Mouse (Mus musculus): ENCODE measurements around the gene Zfp819. TPM values are rescaled to one million over a fixed set of nuclear protein-coding genes. Genes with fewer than 3 reads are reported as not detected.
"Not testable (repeated sequence)": the region's sequence is repeated elsewhere in the genome, so short reads cannot be mapped to it uniquely, and the experiment has no call there.

Zfp819 gene
- total and polyA plus RNA-seq, 2 experiments from 2014 or later: 0.49 to 1.3 TPM

DNA sequence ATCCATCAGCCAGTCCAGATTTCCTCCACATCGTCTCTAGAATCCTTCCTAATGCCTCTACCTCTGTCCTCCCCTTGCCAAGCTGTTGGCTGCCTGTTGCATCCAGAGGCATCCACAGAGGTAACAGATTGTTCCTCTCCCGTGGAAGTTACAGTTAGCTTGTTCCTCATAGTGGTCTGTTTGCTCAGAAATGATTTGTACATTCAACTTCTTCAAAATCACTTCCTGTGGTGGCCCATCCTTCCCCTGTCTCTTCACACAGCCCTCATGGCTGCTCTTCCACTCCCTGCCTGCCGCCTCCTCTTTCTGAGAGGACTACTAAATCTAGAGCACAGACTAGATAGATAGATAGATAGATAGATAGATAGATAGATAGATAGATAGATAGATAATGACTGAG is 47.5 kb downstream of the Zfp819 start:
- no peak for TF ChIP-seq CTCF (IDR thresholded peaks at IDR 0.05)
- H3K4me1 ChIP-seq (ENCODE audit: insufficient read depth, low read length): no peaks in the 10 kb centered on the region
- 0 out of 2 replicates have a peak, but pooled peaks cover 3% of the 10 kb centered on the region for H3K9me3 ChIP-seq (ENCODE audit: low read length)
- DNase-seq (ENCODE audit: low spot score) (no peak), ATAC-seq (ENCODE audit: low FRiP score) (no peak)
- no peak overlapping the region for H3K4me3 ChIP-seq (ENCODE audit: low read depth, low read length)
- no peaks in the 10 kb centered on the region for H3K36me3 ChIP-seq (ENCODE audit: insufficient read depth, low read length)
- H3K27me3 ChIP-seq (ENCODE audit: insufficient read depth, low read length): no peaks in the 10 kb centered on the region
- H3K4me2 ChIP-seq (ENCODE audit: low read depth, low read length, poor library complexity, severe bottlenecking): no peak overlapping the region
- WGBS: 81% methylated on average over 3 of the region's 3 CpGs
- H3K9ac ChIP-seq (replicated peaks; ENCODE audit: low read length, poor library complexity, severe bottlenecking): no peak overlapping the region
- no peak overlapping the region for H3K27ac ChIP-seq (ENCODE audit: low read depth, low read length)

DNA sequence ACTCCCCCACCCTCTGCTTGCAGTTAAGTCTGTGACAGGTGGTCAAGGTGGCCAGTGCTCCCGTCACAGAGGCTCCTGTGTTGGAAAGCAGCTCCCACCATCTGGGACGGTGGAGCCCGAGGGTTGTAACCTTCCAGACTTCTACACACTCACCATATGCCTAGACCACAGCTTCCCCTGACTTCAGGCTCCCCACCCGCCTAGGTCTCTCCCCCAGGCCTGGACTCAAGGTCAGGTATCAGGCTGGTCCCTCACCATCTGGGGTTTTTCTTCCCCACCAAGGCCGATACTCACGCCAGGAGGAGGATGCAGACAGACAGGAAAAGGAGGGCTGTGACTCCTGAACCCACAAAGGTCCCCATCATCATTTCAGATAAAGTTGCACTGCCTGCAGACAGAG is 49.3 kb downstream of the Zfp819 start:
- Histone ChIP-seq H3K4me2 (ENCODE audit: low read depth, low read length, poor library complexity, severe bottlenecking) (no peak overlapping the region), H3K27ac (ENCODE audit: low read depth, low read length) (no peak overlapping the region), H3K4me3 (ENCODE audit: low read depth, low read length) (no peak overlapping the region), H3K27me3 (ENCODE audit: insufficient read depth, low read length) (no peaks in the 10 kb centered on the region), H3K36me3 (ENCODE audit: insufficient read depth, low read length) (no peaks in the 10 kb centered on the region), H3K9ac (replicated peaks; ENCODE audit: low read length, poor library complexity, severe bottlenecking) (no peak overlapping the region), H3K9me3 (ENCODE audit: low read length) (0 out of 2 replicates have a peak, but pooled peaks cover 3% of the 10 kb centered on the region), H3K4me1 (ENCODE audit: insufficient read depth, low read length) (no peaks in the 10 kb centered on the region)
- TF ChIP-seq CTCF (IDR thresholded peaks at IDR 0.05): no peak
- no peak for ATAC-seq (ENCODE audit: low FRiP score)
- no peak for DNase-seq (ENCODE audit: low spot score)
- 76% methylated on average over 6 of the region's 6 CpGs for WGBS

DNA sequence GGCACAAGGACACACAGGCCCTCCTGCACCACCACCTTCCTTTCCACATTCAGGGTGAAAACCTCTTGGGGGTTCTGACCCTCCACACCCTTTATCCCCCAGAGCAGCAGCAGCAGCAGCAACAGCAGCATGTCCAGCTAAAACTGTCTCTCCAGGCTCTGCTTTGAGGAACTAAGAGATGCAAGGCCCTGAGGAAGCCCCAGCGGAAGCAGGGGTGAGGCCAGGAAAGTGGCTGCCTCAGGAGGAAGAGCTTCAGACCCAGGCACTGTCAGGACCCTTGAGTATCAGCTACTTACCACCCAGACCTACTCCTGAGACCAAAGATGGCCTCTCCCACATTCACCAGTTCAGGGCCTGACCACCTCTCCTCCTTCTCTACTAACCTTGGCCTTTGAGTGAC is 53.0 kb downstream of the Zfp819 start, which contains the start of gene Siglece:
TSS of gene Siglece (minus strand) at position 160 of the 400 bp plus-strand sequence.
- no peak within 1 kb of the TSS for H3K4me2 ChIP-seq (ENCODE audit: low read depth, low read length, poor library complexity, severe bottlenecking)
- H3K4me1 ChIP-seq (ENCODE audit: insufficient read depth, low read length): no peaks in the 10 kb centered on the region
- 50% methylated on average over 1 of the region's 1 CpGs for WGBS
- no peak within 1 kb of the TSS for H3K27ac ChIP-seq (ENCODE audit: low read depth, low read length)
- ATAC-seq (ENCODE audit: low FRiP score) (no peak), DNase-seq (ENCODE audit: low spot score) (no peak)
- no peak within 1 kb of the TSS for H3K9ac ChIP-seq (replicated peaks; ENCODE audit: low read length, poor library complexity, severe bottlenecking)
- no peaks in the 10 kb centered on the region for H3K9me3 ChIP-seq (ENCODE audit: low read length)
- H3K4me3 ChIP-seq (ENCODE audit: low read depth, low read length): no peak within 1 kb of the TSS
- H3K36me3 ChIP-seq (ENCODE audit: insufficient read depth, low read length): no peaks in the 10 kb centered on the region
- H3K27me3 ChIP-seq (ENCODE audit: insufficient read depth, low read length): no peaks in the 10 kb centered on the region
- TF ChIP-seq CTCF (IDR thresholded peaks at IDR 0.05): no peak

DNA sequence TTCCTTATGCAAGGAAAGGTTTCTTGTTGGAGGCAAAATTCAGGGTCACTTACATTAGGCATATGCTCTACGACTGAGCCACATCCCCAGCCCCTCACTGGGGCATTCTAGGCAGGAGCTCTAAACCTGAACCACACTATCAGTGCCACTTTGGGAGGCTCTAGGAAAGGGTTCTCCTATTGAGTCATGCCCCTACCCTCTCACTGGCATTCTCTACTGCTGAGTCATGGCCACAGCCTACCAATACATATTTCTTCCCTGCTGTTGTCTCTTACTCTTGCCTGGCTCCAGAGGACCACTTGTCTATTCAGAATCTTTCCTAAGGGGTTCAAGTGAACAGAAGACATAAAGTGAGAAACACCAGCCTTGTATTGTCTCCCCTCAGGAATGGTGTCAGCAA is 55.8 kb downstream of the Zfp819 start:
- Histone ChIP-seq H3K9me3 (ENCODE audit: low read length) (no peaks in the 10 kb centered on the region), H3K27ac (ENCODE audit: low read depth, low read length) (no peak overlapping the region), H3K36me3 (ENCODE audit: insufficient read depth, low read length) (no peaks in the 10 kb centered on the region), H3K4me2 (ENCODE audit: low read depth, low read length, poor library complexity, severe bottlenecking) (no peak overlapping the region), H3K4me3 (ENCODE audit: low read depth, low read length) (no peak overlapping the region), H3K27me3 (ENCODE audit: insufficient read depth, low read length) (no peaks in the 10 kb centered on the region), H3K9ac (replicated peaks; ENCODE audit: low read length, poor library complexity, severe bottlenecking) (no peak overlapping the region), H3K4me1 (ENCODE audit: insufficient read depth, low read length) (no peaks in the 10 kb centered on the region)
- 91% methylated on average over 1 of the region's 1 CpGs for WGBS
- ATAC-seq (ENCODE audit: low FRiP score) (no peak), DNase-seq (ENCODE audit: low spot score) (no peak)
- no peak for TF ChIP-seq CTCF (IDR thresholded peaks at IDR 0.05)

DNA sequence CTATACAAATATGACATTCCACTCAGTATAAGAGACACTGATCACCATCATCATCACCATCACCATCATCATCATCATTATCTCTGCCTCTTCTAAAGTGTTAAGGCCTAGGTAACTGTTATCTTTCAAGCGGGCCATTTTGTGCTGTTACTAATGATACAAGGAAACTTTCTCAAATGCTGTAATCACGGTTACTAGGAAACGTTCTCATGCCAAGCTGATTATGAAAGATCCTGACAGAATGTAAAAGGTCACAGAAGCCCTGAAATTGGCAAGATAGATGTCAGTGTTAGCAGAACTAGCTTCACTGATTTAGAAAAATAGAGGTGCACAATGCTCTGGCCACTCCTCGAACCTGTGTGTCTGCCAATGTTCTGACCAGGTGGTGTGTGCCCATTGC is 60.3 kb downstream of the Zfp819 start:
- not testable (repeated sequence) for ATAC-seq (ENCODE audit: low FRiP score); H3K4me3 ChIP-seq (ENCODE audit: low read depth, low read length); H3K4me2 ChIP-seq (ENCODE audit: low read depth, low read length, poor library complexity, severe bottlenecking); H3K27ac ChIP-seq (ENCODE audit: low read depth, low read length); H3K36me3 ChIP-seq (ENCODE audit: insufficient read depth, low read length); H3K4me1 ChIP-seq (ENCODE audit: insufficient read depth, low read length); H3K9me3 ChIP-seq (ENCODE audit: low read length); H3K27me3 ChIP-seq (ENCODE audit: insufficient read depth, low read length); DNase-seq (ENCODE audit: low spot score); H3K9ac ChIP-seq (replicated peaks; ENCODE audit: low read length, poor library complexity, severe bottlenecking)
- WGBS: 96% methylated on average over 4 of the region's 4 CpGs

Other genes starting within 250 kb of the Zfp819 start
- 0.05 TPM in 1 of 2 replicates, not detected in the other for gene Siglecg, start 199.0 kb upstream of the Zfp819 start, total RNA-seq (2014; rRNA removed)
- gene Siglecg, start 199.0 kb upstream of the Zfp819 start, polyA plus RNA-seq (2015; fragmentation: Nextera tagmentation; extraction: Ambion mirVana): not detected in 2 replicates
- gene Lim2, start 179.5 kb upstream of the Zfp819 start, total RNA-seq (2014; rRNA removed): not detected in 2 replicates
- gene Lim2, start 179.5 kb upstream of the Zfp819 start, polyA plus RNA-seq (2015; fragmentation: Nextera tagmentation; extraction: Ambion mirVana): not detected in 2 replicates
- not detected in 2 replicates for gene Nkg7, start 170.1 kb upstream of the Zfp819 start, total RNA-seq (2014; rRNA removed)
- 0.32 TPM in 1 of 2 replicates, not detected in the other for gene Nkg7, start 170.1 kb upstream of the Zfp819 start, polyA plus RNA-seq (2015; fragmentation: Nextera tagmentation; extraction: Ambion mirVana)
- gene Cldnd2, start 166.4 kb upstream of the Zfp819 start, total RNA-seq (2014; rRNA removed): not detected in 2 replicates
- not detected in 2 replicates for gene Cldnd2, start 166.4 kb upstream of the Zfp819 start, polyA plus RNA-seq (2015; fragmentation: Nextera tagmentation; extraction: Ambion mirVana)
- gene Etfb, start 163.1 kb upstream of the Zfp819 start, total RNA-seq (2014; rRNA removed): 27.0 and 28.6 TPM in 2 replicates
- gene Etfb, start 163.1 kb upstream of the Zfp819 start, polyA plus RNA-seq (2015; fragmentation: Nextera tagmentation; extraction: Ambion mirVana): 94.0 and 97.8 TPM in 2 replicates
- 1.7 and 6.6 TPM in 2 replicates for gene Gm45233, start 163.0 kb upstream of the Zfp819 start, total RNA-seq (2014; rRNA removed)
- 0.44 and 0.71 TPM in 2 replicates for gene Gm45233, start 163.0 kb upstream of the Zfp819 start, polyA plus RNA-seq (2015; fragmentation: Nextera tagmentation; extraction: Ambion mirVana)
- gene Vsig10l, start 144.0 kb upstream of the Zfp819 start, total RNA-seq (2014; rRNA removed): 25.8 and 40.2 TPM in 2 replicates
- 29.0 and 29.7 TPM in 2 replicates for gene Vsig10l, start 144.0 kb upstream of the Zfp819 start, polyA plus RNA-seq (2015; fragmentation: Nextera tagmentation; extraction: Ambion mirVana)
- 54.7 and 72.4 TPM in 2 replicates for gene Iglon5, start 117.1 kb upstream of the Zfp819 start, total RNA-seq (2014; rRNA removed)
- gene Iglon5, start 117.1 kb upstream of the Zfp819 start, polyA plus RNA-seq (2015; fragmentation: Nextera tagmentation; extraction: Ambion mirVana): 7.8 and 7.9 TPM in 2 replicates
- not detected in 2 replicates for gene 4931406B18Rik, start 101.2 kb upstream of the Zfp819 start, total RNA-seq (2014; rRNA removed)
- gene 4931406B18Rik, start 101.2 kb upstream of the Zfp819 start, polyA plus RNA-seq (2015; fragmentation: Nextera tagmentation; extraction: Ambion mirVana): not detected in 2 replicates
- 1.5 TPM in 2 replicates for gene Cd33, start 62.7 kb upstream of the Zfp819 start, total RNA-seq (2014; rRNA removed)
- gene Cd33, start 62.7 kb upstream of the Zfp819 start, polyA plus RNA-seq (2015; fragmentation: Nextera tagmentation; extraction: Ambion mirVana): 1.4 and 2.1 TPM in 2 replicates
- gene Zfp658, start 44.9 kb upstream of the Zfp819 start, total RNA-seq (2014; rRNA removed): 9.4 and 13.0 TPM in 2 replicates
- gene Zfp658, start 44.9 kb upstream of the Zfp819 start, polyA plus RNA-seq (2015; fragmentation: Nextera tagmentation; extraction: Ambion mirVana): 2.4 and 3.1 TPM in 2 replicates
- gene Zfp719, start 27.6 kb upstream of the Zfp819 start, total RNA-seq (2014; rRNA removed): 13.9 and 15.5 TPM in 2 replicates
- 4.9 and 5.5 TPM in 2 replicates for gene Zfp719, start 27.6 kb upstream of the Zfp819 start, polyA plus RNA-seq (2015; fragmentation: Nextera tagmentation; extraction: Ambion mirVana)
- gene Ceacam18, start 27.5 kb downstream of the Zfp819 start, total RNA-seq (2014; rRNA removed): not detected in 2 replicates
- not detected in 2 replicates for gene Ceacam18, start 27.5 kb downstream of the Zfp819 start, polyA plus RNA-seq (2015; fragmentation: Nextera tagmentation; extraction: Ambion mirVana)
- gene Siglece, start 53.0 kb downstream of the Zfp819 start, total RNA-seq (2014; rRNA removed): not detected in 2 replicates
- gene Siglece, start 53.0 kb downstream of the Zfp819 start, polyA plus RNA-seq (2015; fragmentation: Nextera tagmentation; extraction: Ambion mirVana): 0.43 TPM in 1 of 2 replicates, not detected in the other
- 36.7 and 40.4 TPM in 2 replicates for gene Ctu1, start 64.8 kb downstream of the Zfp819 start, total RNA-seq (2014; rRNA removed)
- gene Ctu1, start 64.8 kb downstream of the Zfp819 start, polyA plus RNA-seq (2015; fragmentation: Nextera tagmentation; extraction: Ambion mirVana): 21.2 and 21.6 TPM in 2 replicates
- gene Klk14, start 83.2 kb downstream of the Zfp819 start, total RNA-seq (2014; rRNA removed): not detected in 2 replicates
- not detected in 2 replicates for gene Klk14, start 83.2 kb downstream of the Zfp819 start, polyA plus RNA-seq (2015; fragmentation: Nextera tagmentation; extraction: Ambion mirVana)
- 0.22 TPM in 1 of 2 replicates, not detected in the other for gene Klk13, start 105.4 kb downstream of the Zfp819 start, total RNA-seq (2014; rRNA removed)
- 0.11 and 0.29 TPM in 2 replicates for gene Klk13, start 105.4 kb downstream of the Zfp819 start, polyA plus RNA-seq (2015; fragmentation: Nextera tagmentation; extraction: Ambion mirVana)
- not detected in 2 replicates for gene Klk12, start 161.7 kb downstream of the Zfp819 start, total RNA-seq (2014; rRNA removed)
- gene Klk12, start 161.7 kb downstream of the Zfp819 start, polyA plus RNA-seq (2015; fragmentation: Nextera tagmentation; extraction: Ambion mirVana): not detected in 2 replicates
- 0.19 TPM in 1 of 2 replicates, not detected in the other for gene Klk11, start 167.4 kb downstream of the Zfp819 start, total RNA-seq (2014; rRNA removed)
- not detected in 2 replicates for gene Klk11, start 167.4 kb downstream of the Zfp819 start, polyA plus RNA-seq (2015; fragmentation: Nextera tagmentation; extraction: Ambion mirVana)
- gene Klk10, start 173.9 kb downstream of the Zfp819 start, total RNA-seq (2014; rRNA removed): 0.66 TPM in 1 of 2 replicates, not detected in the other
- 0.28 TPM in 1 of 2 replicates, not detected in the other for gene Klk10, start 173.9 kb downstream of the Zfp819 start, polyA plus RNA-seq (2015; fragmentation: Nextera tagmentation; extraction: Ambion mirVana)
- not detected in 2 replicates for gene Klk9, start 184.7 kb downstream of the Zfp819 start, total RNA-seq (2014; rRNA removed)
- gene Klk9, start 184.7 kb downstream of the Zfp819 start, polyA plus RNA-seq (2015; fragmentation: Nextera tagmentation; extraction: Ambion mirVana): 0.15 TPM in 1 of 2 replicates, not detected in the other
- 6.7 and 9.5 TPM in 2 replicates for gene Klk8, start 190.4 kb downstream of the Zfp819 start, total RNA-seq (2014; rRNA removed)
- 7.4 and 12.0 TPM in 2 replicates for gene Klk8, start 190.4 kb downstream of the Zfp819 start, polyA plus RNA-seq (2015; fragmentation: Nextera tagmentation; extraction: Ambion mirVana)
- 0.14 and 0.16 TPM in 2 replicates for gene Klk7, start 204.1 kb downstream of the Zfp819 start, total RNA-seq (2014; rRNA removed)
- 0.15 and 0.16 TPM in 2 replicates for gene Klk7, start 204.1 kb downstream of the Zfp819 start, polyA plus RNA-seq (2015; fragmentation: Nextera tagmentation; extraction: Ambion mirVana)
- gene Klk6, start 217.3 kb downstream of the Zfp819 start, total RNA-seq (2014; rRNA removed): not detected in 2 replicates
- gene Klk6, start 217.3 kb downstream of the Zfp819 start, polyA plus RNA-seq (2015; fragmentation: Nextera tagmentation; extraction: Ambion mirVana): not detected in 2 replicates
- gene Klk5, start 234.8 kb downstream of the Zfp819 start, total RNA-seq (2014; rRNA removed): not detected in 2 replicates
- not detected in 2 replicates for gene Klk5, start 234.8 kb downstream of the Zfp819 start, polyA plus RNA-seq (2015; fragmentation: Nextera tagmentation; extraction: Ambion mirVana)

Measured in midbrain, postnatal 0 days (tissue).